Mouse (Mus musculus) C2C12 (cell line): ENCODE data around the gene Fbxo42. TPM values are rescaled to one million over a fixed set of nuclear protein-coding genes. Genes with fewer than 3 reads are reported as not detected.

Source experiments
- H3K27me3 ChIP-seq: one replicate; pipeline ENCODE4 v1.6.1; 2011; ENCODE audit not compliant: control insufficient read depth, insufficient read depth, insufficient read length
- H3K36me3 ChIP-seq: one replicate; pipeline ENCODE4 v1.6.1; 2011; ENCODE audit not compliant: control insufficient read depth, insufficient read depth
- H3K4me3 ChIP-seq: one replicate; pipeline ENCODE4 v1.5.1; 2011; ENCODE audit warnings: mild to moderate bottlenecking, control low read depth; ENCODE audit not compliant: poor library complexity, insufficient read depth, severe bottlenecking
- H3K79me2 ChIP-seq: one replicate; pipeline ENCODE4 v1.6.1; 2011; ENCODE audit not compliant: control insufficient read depth, insufficient read depth
- H3K79me3 ChIP-seq: one replicate; pipeline ENCODE4 v1.6.1; 2011; ENCODE audit warnings: low read depth, control low read depth
- H3ac ChIP-seq: one replicate; pipeline ENCODE3; 2011; ENCODE audit warnings: low read depth; ENCODE audit not compliant: control insufficient read depth, insufficient read length
- CEBPB ChIP-seq: IDR thresholded peaks from one replicate; pipeline ENCODE4 v1.6.1; 2011; ENCODE audit warnings: low read depth, mild to moderate bottlenecking, control low read depth, moderate library complexity
- CTCF ChIP-seq: IDR thresholded peaks from one replicate; pipeline ENCODE4 v1.5.1; 2011; ENCODE audit not compliant: control insufficient read depth, insufficient read depth, insufficient read length
- FOSL1 ChIP-seq: IDR thresholded peaks from one replicate; pipeline ENCODE4 v1.8.0; 2011; ENCODE audit warnings: mild to moderate bottlenecking, low read length; ENCODE audit not compliant: poor library complexity, insufficient read depth, severe bottlenecking
- MAX ChIP-seq: IDR thresholded peaks from one replicate; pipeline ENCODE4 v1.6.1; 2011; ENCODE audit warnings: mild to moderate bottlenecking, control low read depth
- MYOD1 ChIP-seq: IDR thresholded peaks from one replicate; pipeline ENCODE4 v1.6.1; 2011; ENCODE audit warnings: low read depth; ENCODE audit not compliant: control insufficient read depth, insufficient read length
- MYOG ChIP-seq: IDR thresholded peaks from one replicate; pipeline ENCODE4 v1.6.1; 2011; ENCODE audit not compliant: control insufficient read depth, insufficient read length; ENCODE audit errors: extremely low read depth
- USF1 ChIP-seq: IDR thresholded peaks from one replicate; pipeline ENCODE4 v1.6.1; 2011; ENCODE audit warnings: low read depth, mild to moderate bottlenecking, control low read depth, moderate library complexity
- polyA plus RNA-seq: library from polyadenylated mRNA; unstranded; fragments of >200 nt; fragmentation: generic; extraction: Trizol; gene quantifications from one replicate; pipeline ENCODE4 v1.2.1, GENCODE M21; 2012; ENCODE audit warnings: missing spikeins

Fbxo42 gene
- polyA plus RNA-seq, 1 experiment = 11.6 TPM

GRCm38 (mm10) chr4:141118691-141119090, 29.0 kb upstream of the Fbxo42 start:
- H3K79me2 ChIP-seq = peaks cover 68% of the 10 kb centered on the region
- H3K27me3 ChIP-seq = no peaks in the 10 kb centered on the region
- no peak for TF ChIP-seq CTCF
- TF ChIP-seq FOSL1 = no peak
- TF ChIP-seq USF1 = no peak
- no peak for TF ChIP-seq CEBPB
- no peak for TF ChIP-seq MAX
- no peak for TF ChIP-seq MYOD1
- TF ChIP-seq MYOG = no peak
- H3ac ChIP-seq = no peak overlapping the region
- H3K79me3 ChIP-seq = peaks cover 44% of the 10 kb centered on the region
- H3K36me3 ChIP-seq = peaks cover 49% of the 10 kb centered on the region
- H3K4me3 ChIP-seq = no peak overlapping the region

- no peak for TF ChIP-seq MYOD1
- no peak for TF ChIP-seq FOSL1
- TF ChIP-seq MAX = no peak
- TF ChIP-seq CEBPB = no peak
- no peak for TF ChIP-seq MYOG
- no peak for TF ChIP-seq CTCF
- no peak for TF ChIP-seq USF1
- Histone ChIP-seq H3K79me3 (peaks cover 64% of the 10 kb centered on the region), H3ac (no peak overlapping the region), H3K4me3 (no peak overlapping the region), H3K36me3 (peaks cover 33% of the 10 kb centered on the region), H3K79me2 (peaks cover 88% of the 10 kb centered on the region), H3K27me3 (no peaks in the 10 kb centered on the region)
These were observed 27.0 kb upstream of the Fbxo42 start for GRCm38 (mm10) chr4:141120700-141121099.

- Histone ChIP-seq H3K4me3 (no peak overlapping the region), H3K36me3 (peaks cover 35% of the 10 kb centered on the region)
- TF ChIP-seq MYOG (no peak), FOSL1 (no peak), CEBPB (no peak), USF1 (no peak), MYOD1 (no peak), MAX (no peak), CTCF (no peak)
These were observed 25.1 kb upstream of the Fbxo42 start for GRCm38 (mm10) chr4:141122663-141123062.

DNA sequence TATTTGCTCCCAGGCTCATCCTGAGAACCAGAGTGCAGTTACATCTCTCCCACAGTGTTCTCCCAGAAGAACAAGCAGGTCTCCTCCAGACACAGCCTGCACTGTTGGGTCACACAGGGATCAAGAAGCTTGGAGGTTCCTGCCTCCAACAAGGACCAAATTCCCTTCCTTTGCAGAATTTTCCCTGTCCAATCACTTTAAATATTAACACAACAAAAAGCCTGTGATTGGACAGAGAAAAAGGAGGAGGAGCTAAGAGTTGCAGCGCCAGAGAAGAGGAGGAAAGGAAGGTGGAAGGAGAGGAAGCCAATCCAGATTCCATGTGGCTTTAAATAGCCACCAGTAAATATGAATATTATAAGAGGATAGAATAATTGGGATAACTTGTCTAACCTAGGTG, 24.6 kb upstream of the Fbxo42 start:
- Histone ChIP-seq H3K36me3 (peaks cover 32% of the 10 kb centered on the region), H3K79me2 (peaks cover 100% of the 10 kb centered on the region), H3K27me3 (no peaks in the 10 kb centered on the region), H3K79me3 (peaks cover 86% of the 10 kb centered on the region), H3ac (no peak overlapping the region), H3K4me3 (no peak overlapping the region)
- TF ChIP-seq MYOD1 = no peak
- no peak for TF ChIP-seq USF1
- TF ChIP-seq CTCF = no peak
- no peak for TF ChIP-seq FOSL1
- TF ChIP-seq MYOG = no peak
- TF ChIP-seq CEBPB = no peak
- TF ChIP-seq MAX = no peak

More at GRCm38 (mm10) chr4:141122663-141123062, 25.1 kb upstream of the Fbxo42 start:
- H3ac ChIP-seq = no peak overlapping the region
- peaks cover 83% of the 10 kb centered on the region for H3K79me3 ChIP-seq
- H3K27me3 ChIP-seq = no peaks in the 10 kb centered on the region
- H3K79me2 ChIP-seq = peaks cover 100% of the 10 kb centered on the region

GRCm38 (mm10) chr4:141129190-141129710, 18.5 kb upstream of the Fbxo42 start:
- Histone ChIP-seq H3K36me3 (peaks cover 34% of the 10 kb centered on the region), H3K27me3 (no peaks in the 10 kb centered on the region), H3K4me3 (no peak overlapping the region), H3ac (no peak overlapping the region), H3K79me2 (peaks cover 100% of the 10 kb centered on the region), H3K79me3 (peaks cover 93% of the 10 kb centered on the region)
- TF ChIP-seq CTCF = no peak
- no peak for TF ChIP-seq MYOD1
- TF ChIP-seq MAX = no peak
- no peak for TF ChIP-seq MYOG
- no peak for TF ChIP-seq CEBPB
- no peak for TF ChIP-seq USF1
- TF ChIP-seq FOSL1 = no peak

DNA sequence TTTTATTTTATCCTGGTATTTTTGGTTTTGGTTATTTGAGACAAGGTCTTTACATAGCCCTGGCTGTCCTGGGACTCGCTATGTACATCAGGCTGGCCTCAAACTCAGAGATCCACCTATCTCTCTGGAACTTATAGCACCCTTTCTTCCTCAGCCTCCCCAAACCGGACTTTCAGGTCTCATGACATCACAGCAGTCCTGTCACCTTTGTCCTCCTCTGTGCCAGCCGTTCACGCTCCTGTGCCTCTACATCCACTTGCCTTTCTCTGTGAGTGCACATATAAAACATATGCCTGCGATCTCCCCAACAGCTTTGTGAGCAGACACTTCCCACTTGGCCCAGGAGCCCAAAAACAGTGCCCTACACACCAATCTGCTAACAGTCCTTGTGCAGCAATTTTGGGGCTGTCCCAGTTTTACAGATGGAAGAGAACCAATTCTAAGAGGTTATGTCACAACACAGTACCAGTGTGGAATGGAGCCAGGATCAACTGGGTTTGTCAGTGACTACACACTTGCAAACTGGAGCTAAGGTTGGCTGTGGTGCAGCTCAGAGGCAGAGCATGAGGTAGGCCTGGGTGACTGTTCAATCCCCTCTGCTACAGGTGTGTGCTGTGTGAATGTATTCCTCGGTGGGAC, 16.9 kb upstream of the Fbxo42 start:
- peaks cover 31% of the 10 kb centered on the region for H3K36me3 ChIP-seq
- TF ChIP-seq MAX (no peak), MYOG (no peak), MYOD1 (no peak), CEBPB (no peak), FOSL1 (no peak)
- peaks cover 100% of the 10 kb centered on the region for H3K79me2 ChIP-seq
- no peaks in the 10 kb centered on the region for H3K27me3 ChIP-seq
- peaks cover 92% of the 10 kb centered on the region for H3K79me3 ChIP-seq
- H3K4me3 ChIP-seq = no peak overlapping the region
- no peak overlapping the region for H3ac ChIP-seq
